In genomic region chr7:89115633-89116032, GRCm38 (mm10) we compare ENCODE assay signal across 10 mouse cellular contexts.
DNase-seq lines count a peak whose midpoint lies in the region.
"Had no signal": no experiment of that assay in that cellular context is flagged by ENCODE, and none has a peak within 500 bp of the region (broad histone marks: within the 10 kb centered on the region; RNA-seq: fewer than 3 reads in every experiment).

No protein-coding gene starts in this region.

- peak; percentile 8 for DNase-seq in gastrocnemius, postnatal 25 days
- no peak for DNase-seq in gastrocnemius, postnatal 4 days (ENCODE audit: low spot score in 2 of 2)
- DNase-seq in heart, adult 9 months (ENCODE audit: low spot score in 2 of 2) = peak; percentile 61 to 80
- DNase-seq in kidney, adult 8-10 months = peak; percentile 28 to 57
- peak; percentile 65 for DNase-seq in lung, postnatal 10 days
- no peak for DNase-seq in cerebellum, adult 11-12 months
- DNase-seq in embryo, embryonic 11 days = no peak
- DNase-seq in spleen, postnatal 10 days (ENCODE audit: low spot score in 2 of 2) = no peak
- DNase-seq: gastrocnemius, postnatal 10 days; right cerebral cortex, postnatal 4 days had no signal

Comparison
In these comparisons a context has a peak if more than half of its experiments do, and no peak if none do; other contexts are left out.
1. DNase-seq: peak in gastrocnemius, postnatal 25 days (single experiment), heart, adult 9 months (2 of 2), kidney, adult 8-10 months (2 of 2) and lung, postnatal 10 days (single experiment); none in gastrocnemius, postnatal 4 days (0 of 2), cerebellum, adult 11-12 months (single experiment), embryo, embryonic 11 days (single experiment) and spleen, postnatal 10 days (0 of 2).